Mouse (Mus musculus) left cerebral cortex, postnatal 36 days (tissue): ENCODE results near the gene Mta3. TPM values are rescaled to one million over a fixed set of nuclear protein-coding genes. Genes with fewer than 3 reads are reported as not detected.
"Not testable (repeated sequence)": the region's sequence is repeated elsewhere in the genome, so short reads cannot be mapped to it uniquely, and the experiment has no call there.

Source experiments
- DNase-seq, 2 experiments: peaks; one replicate each; pipeline ENCODE4 v3.0.0; 2021 to 2022; ENCODE audit warnings: low spot score in 2 of 2, mixed read lengths in 1 of 2
- intact Hi-C: fragments of 180-260 bp; cut with DNase I; formaldehyde crosslinking; loops from one replicate; pipeline ENCODE4 v1.15.1; 2025
- total RNA-seq, 2 experiments: library from RNA; stranded (reverse); gene quantifications; 2 replicates each; pipeline ENCODE4 v1.2.3; 2021

The Mta3 gene
- total RNA-seq, 2 experiments from 2014 or later: 84.4 to 87.5 TPM

- no peak for DNase-seq
- intact Hi-C loops: loop anchor here (5.0 kb wide), 1 partner anchor 70 kb away; no protein-coding TSS in a partner anchor
Observed at GRCm38 (mm10) chr17:83707372-83707771, 1.4 kb downstream of the Mta3 start.

DNA sequence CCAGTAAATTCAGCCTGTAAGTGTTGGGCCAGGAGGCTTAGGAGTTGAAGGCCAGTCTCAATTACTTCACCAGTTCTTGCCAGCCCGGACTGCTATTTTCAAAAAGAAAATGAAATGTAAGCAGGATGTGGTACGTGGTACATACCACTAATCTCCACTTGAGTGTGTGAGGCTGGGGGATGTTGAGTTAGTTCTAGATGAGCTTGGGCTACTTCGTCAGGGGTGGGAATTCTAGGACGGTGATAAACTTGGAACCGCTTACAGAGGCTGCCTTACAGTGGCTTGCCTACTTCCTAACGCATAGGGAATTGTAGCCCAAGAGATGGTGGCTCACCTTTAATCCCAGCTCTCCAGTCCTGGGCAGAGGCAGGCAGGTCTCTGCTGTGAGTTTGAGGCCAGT is 1.9 kb downstream of the Mta3 start:
- intact Hi-C loops: loop anchor here (5.0 kb wide), 1 partner anchor 71 kb away; no protein-coding TSS in a partner anchor
- no peak for DNase-seq

DNA sequence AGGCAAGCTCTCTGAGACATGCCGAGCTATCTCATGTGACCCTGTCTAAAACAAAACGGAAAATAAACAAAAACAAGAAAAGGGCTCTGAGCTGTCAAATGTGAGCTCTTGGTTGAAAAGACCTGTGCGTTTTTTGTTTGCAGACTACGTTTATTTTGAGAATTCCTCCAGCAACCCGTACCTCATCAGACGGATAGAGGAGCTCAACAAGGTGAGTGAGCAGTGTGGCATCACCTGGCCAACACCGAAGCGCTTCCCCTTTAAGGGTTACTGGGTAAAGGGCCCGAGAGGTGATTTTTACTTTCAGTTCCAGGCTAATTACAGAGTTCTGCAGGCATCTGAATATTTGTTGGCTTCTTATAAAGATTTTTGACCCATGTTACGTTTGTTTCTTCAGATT is 2.3 kb downstream of the Mta3 start:
- DNase-seq: no peak
- intact Hi-C loops: loop anchor here (5.0 kb wide), 1 partner anchor 71 kb away; no protein-coding TSS in a partner anchor

DNA sequence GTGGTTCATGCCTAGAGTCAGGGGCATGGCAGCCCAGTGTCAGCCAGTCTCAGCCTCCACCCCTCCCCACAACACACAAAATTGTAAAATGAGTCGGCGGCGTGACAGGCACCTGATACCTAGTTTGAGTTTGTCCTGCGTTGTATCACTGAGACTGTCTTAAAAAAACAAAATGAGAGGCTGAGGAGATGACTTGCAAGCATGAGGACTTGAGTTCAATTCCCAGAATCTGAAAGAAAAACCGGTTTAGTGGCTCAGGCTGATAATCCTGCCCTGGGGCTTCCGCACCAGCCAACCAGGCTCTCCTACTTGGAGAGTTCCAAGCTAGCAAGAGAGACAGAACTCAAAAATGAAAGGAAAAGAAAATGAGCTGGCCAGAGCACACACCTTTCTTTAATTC is 2.9 kb downstream of the Mta3 start:
- DNase-seq: no peak
- intact Hi-C loops: loop anchor here (5.0 kb wide), 1 partner anchor 72 kb away; no protein-coding TSS in a partner anchor

- DNase-seq: not testable (repeated sequence)
- intact Hi-C loops: loop anchor here (5.0 kb wide), 1 partner anchor 72 kb away; no protein-coding TSS in a partner anchor
Observed at GRCm38 (mm10) chr17:83709517-83709916, 3.6 kb downstream of the Mta3 start.

DNA sequence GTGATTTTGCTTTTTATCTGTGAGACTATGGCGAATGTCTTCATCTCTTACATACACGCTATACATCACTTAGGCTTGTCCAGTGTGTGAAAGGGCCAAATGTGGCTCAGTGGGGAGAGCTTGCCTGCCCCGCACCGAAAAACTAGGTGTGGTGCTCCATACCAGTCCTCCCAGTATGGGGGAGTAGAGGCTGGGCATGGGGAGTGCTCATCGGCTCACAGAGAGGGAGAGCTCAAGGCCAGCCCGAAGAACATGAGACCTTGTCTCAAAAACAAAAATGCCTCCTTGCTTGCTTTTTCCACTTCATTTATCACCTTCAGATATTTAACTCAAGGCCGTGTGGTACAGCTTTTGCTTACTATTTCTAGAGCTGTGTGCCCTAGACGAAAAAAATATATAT is 4.7 kb downstream of the Mta3 start:
- intact Hi-C loops: no loop called here
- DNase-seq: no peak

- intact Hi-C loops: no loop called here
- no peak for DNase-seq
Observed at GRCm38 (mm10) chr17:83712341-83712740, 6.4 kb downstream of the Mta3 start.

GRCm38 (mm10) chr17:83720449-83720848 is 14.5 kb downstream of the Mta3 start:
- intact Hi-C loops: no loop called here
- DNase-seq: no peak

DNA sequence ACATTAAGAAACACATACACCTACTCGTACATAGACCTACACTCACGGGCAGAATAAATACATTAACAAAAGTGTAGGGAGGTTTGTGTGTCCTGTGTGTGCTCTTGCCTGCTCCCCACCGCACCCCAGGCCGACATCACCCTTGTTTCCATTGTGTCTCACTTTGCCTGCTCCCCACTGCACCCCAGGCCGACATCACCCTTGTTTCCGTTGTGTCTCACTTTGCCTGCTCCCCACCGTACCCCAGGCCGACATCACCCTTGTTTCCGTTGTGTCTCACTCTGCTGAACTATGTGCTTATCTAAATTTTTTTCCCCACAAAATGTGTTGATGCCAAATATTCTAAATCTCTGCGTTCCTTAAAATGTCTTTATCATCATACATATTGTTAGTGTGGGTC is 15.2 kb downstream of the Mta3 start:
- intact Hi-C loops: no loop called here
- DNase-seq: no peak

DNA sequence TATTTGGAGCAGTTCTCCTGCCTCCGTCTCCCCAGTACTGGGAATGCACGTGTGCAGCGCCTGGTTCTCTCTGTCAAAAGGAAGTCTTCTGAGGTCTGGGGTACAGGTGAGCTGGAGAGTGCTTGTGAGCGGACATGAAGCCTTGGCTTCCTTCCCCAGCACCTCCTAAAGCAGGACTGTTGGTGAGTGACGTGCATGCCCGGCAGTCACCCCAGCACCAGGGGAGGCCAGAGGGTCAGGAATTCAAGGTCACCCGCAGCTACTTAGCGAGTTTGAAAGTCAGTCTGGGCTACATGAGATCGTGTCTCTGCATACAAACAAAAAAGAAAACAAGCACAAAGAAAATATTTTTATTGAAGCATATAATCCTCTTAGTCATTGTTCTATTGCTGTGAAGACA is 17.1 kb downstream of the Mta3 start:
- no peak for DNase-seq
- intact Hi-C loops: no loop called here

- intact Hi-C loops: no loop called here
Observed at GRCm38 (mm10) chr17:83726496-83726895, 20.5 kb downstream of the Mta3 start.

GRCm38 (mm10) chr17:83727707-83728106 is 21.7 kb downstream of the Mta3 start:
- intact Hi-C loops: no loop called here
- DNase-seq: no peak

More at GRCm38 (mm10) chr17:83726496-83726895, 20.5 kb downstream of the Mta3 start:
- DNase-seq: no peak

DNA sequence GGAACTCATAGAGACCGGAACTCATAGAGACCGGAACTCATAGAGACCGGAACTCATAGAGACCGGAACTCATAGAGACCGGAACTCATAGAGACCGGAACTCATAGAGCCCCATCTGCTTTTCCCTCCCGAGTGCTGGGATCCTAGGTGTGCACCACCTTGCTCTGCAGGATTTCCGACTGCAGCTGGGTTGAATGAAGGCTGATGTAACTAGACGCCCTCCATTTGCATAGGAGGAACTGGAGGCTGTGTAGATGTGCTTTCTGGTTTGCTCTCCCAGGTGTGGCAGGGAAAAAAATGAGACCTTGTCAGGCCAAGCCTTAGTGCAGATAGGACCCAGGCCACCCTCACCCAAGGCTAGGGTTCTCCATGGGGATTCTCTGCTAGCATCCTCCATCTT is 23.1 kb downstream of the Mta3 start:
- DNase-seq: no peak
- intact Hi-C loops: no loop called here

- intact Hi-C loops: no loop called here
- no peak for DNase-seq
Observed at GRCm38 (mm10) chr17:83730123-83730522, 24.2 kb downstream of the Mta3 start.

DNA sequence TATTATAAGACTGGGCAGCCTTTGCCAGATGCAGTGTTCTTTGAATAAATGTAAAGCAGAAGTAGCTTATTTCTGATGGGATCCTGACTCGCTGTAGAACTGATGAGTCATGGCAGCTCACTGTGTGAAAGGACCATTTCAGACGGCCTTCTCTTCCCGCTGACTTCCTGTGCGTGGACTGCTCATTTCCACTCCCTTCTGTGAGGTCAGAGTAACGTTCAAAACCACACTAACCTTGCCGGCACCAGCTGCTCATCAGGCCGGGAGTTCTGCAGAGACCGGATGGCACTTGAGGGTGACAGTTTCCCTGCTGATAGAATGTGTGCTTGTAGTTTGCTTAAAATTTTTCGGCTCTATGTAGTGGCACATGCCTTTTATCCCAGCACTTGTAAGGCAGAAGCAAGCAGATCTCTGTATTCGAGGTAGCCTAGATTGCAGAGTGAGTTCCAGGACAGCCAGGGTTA is 26.2 kb downstream of the Mta3 start:
- intact Hi-C loops: no loop called here
- DNase-seq: peak; percentile 33 to 38

DNA sequence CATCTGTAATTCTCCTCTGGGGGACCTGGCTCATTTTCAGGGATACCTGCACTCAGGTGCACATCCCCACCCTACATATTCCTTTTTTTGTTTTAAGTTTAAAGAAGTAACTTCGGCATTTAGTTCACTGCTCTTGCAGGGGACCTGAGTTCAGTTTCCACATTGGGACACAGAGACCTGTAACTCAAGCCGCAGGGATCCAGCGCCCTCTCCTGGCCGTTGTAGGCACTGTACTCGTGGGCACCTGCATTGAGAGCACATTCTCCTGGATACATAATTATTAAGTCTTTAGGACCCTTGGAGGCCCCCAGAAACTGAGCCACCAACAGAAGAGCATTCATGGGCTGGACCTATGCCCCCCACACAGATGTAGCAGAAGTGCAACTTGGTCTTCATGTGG is 26.8 kb downstream of the Mta3 start:
- intact Hi-C loops: no loop called here
- DNase-seq: no peak

DNA sequence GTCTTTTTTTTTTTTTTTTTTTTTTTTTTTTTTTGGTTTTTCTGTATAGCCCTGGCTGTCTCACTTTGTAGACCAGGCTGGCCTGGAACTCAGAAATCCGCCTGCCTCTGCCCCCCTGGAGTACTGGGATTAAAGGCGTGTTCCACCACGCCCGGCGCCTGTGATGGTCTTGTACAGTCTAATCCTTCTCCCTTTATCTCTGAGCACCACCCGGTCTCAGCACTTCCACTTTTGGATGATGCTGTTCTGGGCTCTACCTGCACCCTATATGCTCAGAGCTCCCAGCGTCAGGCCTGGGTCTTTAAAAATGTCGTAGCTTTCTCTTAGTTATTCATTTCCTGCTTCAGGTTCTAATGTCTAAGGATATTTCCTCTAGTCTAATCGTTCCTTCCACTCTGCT is 30.7 kb downstream of the Mta3 start:
- no peak for DNase-seq
- intact Hi-C loops: no loop called here

- intact Hi-C loops: no loop called here
- DNase-seq: no peak
Observed at GRCm38 (mm10) chr17:83737775-83738174, 31.8 kb downstream of the Mta3 start.

DNA sequence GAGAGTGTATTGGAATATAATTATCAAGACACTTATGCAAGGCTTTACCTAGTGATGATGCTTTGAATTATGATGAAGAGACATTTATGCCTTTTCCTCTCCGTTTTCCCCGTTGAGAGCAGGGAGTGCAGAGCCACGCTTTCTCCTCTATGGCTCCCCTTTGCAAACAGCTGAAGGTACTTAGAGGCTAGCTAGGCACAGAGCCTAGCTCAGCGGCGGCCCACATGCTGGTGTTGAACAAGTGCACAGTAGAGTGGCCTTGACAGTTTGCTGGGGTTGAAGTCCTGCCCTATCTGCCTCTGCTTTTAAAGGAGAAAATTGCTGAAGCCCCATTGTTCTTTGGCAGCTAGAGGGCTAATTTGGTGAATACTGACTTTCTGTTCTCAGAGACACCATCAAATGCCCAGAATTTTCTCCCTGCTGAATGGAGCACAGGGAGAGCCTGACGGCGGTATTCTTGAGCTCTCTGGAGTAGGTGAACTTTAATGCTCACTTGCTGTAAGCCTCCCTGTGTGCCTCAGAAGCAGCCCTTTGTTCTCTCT is 34.2 kb downstream of the Mta3 start:
- intact Hi-C loops: no loop called here
- no peak for DNase-seq

DNA sequence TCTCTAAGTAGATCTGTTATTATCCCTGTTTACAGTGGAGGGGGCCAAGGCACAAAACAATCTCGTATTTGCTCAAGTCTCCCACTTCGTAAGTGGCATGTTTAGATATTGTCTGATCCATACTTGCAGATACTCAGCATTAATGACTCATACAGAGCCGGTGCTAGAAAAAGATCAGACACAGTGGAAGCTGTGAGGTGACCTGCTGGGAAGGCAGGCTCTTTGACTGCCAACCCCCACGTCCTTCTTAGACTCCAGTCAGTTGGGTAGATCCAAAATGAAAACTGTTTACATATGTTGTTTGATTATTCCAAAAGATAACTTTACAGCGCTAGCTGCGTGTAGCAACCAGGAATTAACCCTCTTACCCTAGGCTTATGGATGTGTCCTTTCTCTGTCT is 35.3 kb downstream of the Mta3 start:
- intact Hi-C loops: no loop called here
- no peak for DNase-seq

DNA sequence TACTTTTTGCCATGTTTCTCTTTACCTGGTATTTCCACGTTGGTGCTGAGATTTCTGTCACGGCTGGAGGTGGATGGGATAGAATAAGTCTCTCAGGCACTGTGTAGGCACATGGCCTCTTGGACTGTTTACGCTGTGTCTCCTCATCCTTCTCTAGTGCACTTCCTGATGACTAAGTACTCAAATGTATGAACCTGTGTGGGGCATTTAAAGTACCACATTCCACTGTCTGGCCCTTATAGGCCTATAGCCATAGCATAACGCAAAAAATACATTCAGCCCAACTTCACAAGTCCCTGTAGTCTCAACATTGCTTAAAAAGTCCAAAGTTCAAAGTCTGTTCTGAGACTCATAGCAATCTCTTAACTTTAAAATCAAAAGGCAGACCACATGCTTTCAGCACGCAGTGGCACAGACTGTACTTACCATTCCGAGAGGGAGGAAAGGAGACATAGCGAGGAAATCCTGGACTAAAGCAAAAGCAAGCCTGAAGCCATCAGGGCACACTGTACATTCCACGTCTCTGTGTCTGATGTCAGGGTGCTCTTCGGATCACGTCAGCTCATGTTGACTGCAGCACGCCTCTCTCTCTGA is 38.4 kb downstream of the Mta3 start:
- intact Hi-C loops: no loop called here
- DNase-seq: no peak
